Mouse (Mus musculus) lung, postnatal 0 days (tissue): ENCODE measurements at regions not wholly inside any gene's neighbourhood (a gene's known extent, or its start where the extent isn't known, plus 50 kb on each side); places are given as distances from the start of the nearest gene placed in this dataset.

ENCODE experiments used
- ATAC-seq: fragments of 200-750 bp; cut with Nextera tagmentation; 2 replicates; pipeline ENCODE4 v1.8.0; 2017; ENCODE audit warnings: moderate library complexity
- DNase-seq: peaks from one replicate; pipeline ENCODE4 v3.0.0-alpha.2; 2016; ENCODE audit warnings: low spot score
- H3K27ac ChIP-seq: fragments of 300-500 bp; sonication (generic); 2 replicates; pipeline ENCODE4 v1.5.1; 2014; ENCODE audit warnings: antibody characterized with exemption, mild to moderate bottlenecking, low read length, mixed read lengths
- H3K27me3 ChIP-seq: fragments of 300-500 bp; sonication (generic); replicated peaks from 2 replicates; pipeline ENCODE4 v1.6.1; 2014; ENCODE audit warnings: low read length, mixed read lengths; ENCODE audit not compliant: insufficient read depth
- H3K36me3 ChIP-seq: fragments of 300-500 bp; sonication (generic); 2 replicates; pipeline ENCODE4 v1.6.1; 2014; ENCODE audit warnings: low read length, mixed read lengths; ENCODE audit not compliant: insufficient read depth
- H3K4me1 ChIP-seq: fragments of 300-500 bp; sonication (generic); 2 replicates; pipeline ENCODE4 v1.6.1; 2014; ENCODE audit warnings: antibody characterized with exemption, low read depth, low read length, mixed read lengths; ENCODE audit not compliant: insufficient read depth
- H3K4me2 ChIP-seq: fragments of 300-500 bp; sonication (generic); replicated peaks from 2 replicates; pipeline ENCODE4 v1.6.1; 2014; ENCODE audit warnings: low read depth, mild to moderate bottlenecking, low read length, moderate library complexity, mixed read lengths
- H3K4me3 ChIP-seq: fragments of 300-500 bp; sonication (generic); 2 replicates; pipeline ENCODE4 v1.5.1; 2014; ENCODE audit warnings: low read depth, low read length
- H3K9ac ChIP-seq: fragments of 300-500 bp; sonication (generic); replicated peaks from 2 replicates; pipeline ENCODE4 v1.6.1; 2014; ENCODE audit warnings: low read depth, mild to moderate bottlenecking
- H3K9me3 ChIP-seq: fragments of 300-500 bp; sonication (generic); 2 replicates; pipeline ENCODE4 v1.6.1; 2016; ENCODE audit warnings: low read length, mixed read lengths
- CTCF ChIP-seq: IDR thresholded peaks from 2 replicates; pipeline ENCODE4 v1.5.1; 2016; ENCODE audit warnings: antibody characterized with exemption, mild to moderate bottlenecking
- EP300 ChIP-seq: IDR thresholded peaks from 2 replicates; pipeline ENCODE4 v1.6.1; 2016; ENCODE audit warnings: antibody characterized with exemption, mild to moderate bottlenecking, control low read depth
- WGBS: fragments of 180-500 bp; shearing (Covaris S2); extraction: QIAGEN DNeasy Blood & Tissue Kit; methylation state at CpG from one replicate; pipeline ENCODE4 v1.1.7; 2014; 5-methylcytosine and 5-hydroxymethylcytosine counted together

- no peaks in the 10 kb centered on the region for H3K27me3 ChIP-seq
- H3K4me2 ChIP-seq, result no peak overlapping the region
- H3K9me3 ChIP-seq, result no peaks in the 10 kb centered on the region
- H3K4me1 ChIP-seq, result no peaks in the 10 kb centered on the region
- no peaks in the 10 kb centered on the region for H3K36me3 ChIP-seq
- no peak overlapping the region for H3K4me3 ChIP-seq
- TF ChIP-seq CTCF, result no peak
- no peak for TF ChIP-seq EP300
- ATAC-seq (no peak), DNase-seq (no peak)
- H3K9ac ChIP-seq, result no peak overlapping the region
- WGBS, result 66% methylated on average over 3 of the region's 3 CpGs
- H3K27ac ChIP-seq, result no peak overlapping the region
Observed at GRCm38 (mm10) chr12:27597322-27597721, 254.9 kb upstream of the Sox11 start.

- H3K4me3 ChIP-seq, result no peak overlapping the region
- WGBS, result 58% methylated on average over 2 of the region's 2 CpGs
- no peak overlapping the region for H3K9ac ChIP-seq
- no peaks in the 10 kb centered on the region for H3K4me1 ChIP-seq
- DNase-seq, result no peak
- no peak for TF ChIP-seq EP300
- no peak for TF ChIP-seq CTCF
- H3K4me2 ChIP-seq, result no peak overlapping the region
- no peaks in the 10 kb centered on the region for H3K36me3 ChIP-seq
- no peaks in the 10 kb centered on the region for H3K27me3 ChIP-seq
- no peak overlapping the region for H3K27ac ChIP-seq
- H3K9me3 ChIP-seq, result no peaks in the 10 kb centered on the region
- ATAC-seq, result no peak
Observed at GRCm38 (mm10) chr12:27595576-27595975, 253.2 kb upstream of the Sox11 start.

GRCm38 (mm10) chr12:27593436-27593835 lies 251.1 kb upstream of the Sox11 start:
- TF ChIP-seq EP300 (no peak), CTCF (no peak)
- no peaks in the 10 kb centered on the region for H3K36me3 ChIP-seq
- H3K27me3 ChIP-seq, result no peaks in the 10 kb centered on the region
- no peaks in the 10 kb centered on the region for H3K9me3 ChIP-seq
- H3K4me2 ChIP-seq, result no peak overlapping the region
- DNase-seq (no peak), ATAC-seq (no peak)
- WGBS, result 73% methylated on average over 1 of the region's 1 CpGs
- no peak overlapping the region for H3K4me3 ChIP-seq
- no peaks in the 10 kb centered on the region for H3K4me1 ChIP-seq
- no peak overlapping the region for H3K9ac ChIP-seq
- H3K27ac ChIP-seq, result no peak overlapping the region

DNA sequence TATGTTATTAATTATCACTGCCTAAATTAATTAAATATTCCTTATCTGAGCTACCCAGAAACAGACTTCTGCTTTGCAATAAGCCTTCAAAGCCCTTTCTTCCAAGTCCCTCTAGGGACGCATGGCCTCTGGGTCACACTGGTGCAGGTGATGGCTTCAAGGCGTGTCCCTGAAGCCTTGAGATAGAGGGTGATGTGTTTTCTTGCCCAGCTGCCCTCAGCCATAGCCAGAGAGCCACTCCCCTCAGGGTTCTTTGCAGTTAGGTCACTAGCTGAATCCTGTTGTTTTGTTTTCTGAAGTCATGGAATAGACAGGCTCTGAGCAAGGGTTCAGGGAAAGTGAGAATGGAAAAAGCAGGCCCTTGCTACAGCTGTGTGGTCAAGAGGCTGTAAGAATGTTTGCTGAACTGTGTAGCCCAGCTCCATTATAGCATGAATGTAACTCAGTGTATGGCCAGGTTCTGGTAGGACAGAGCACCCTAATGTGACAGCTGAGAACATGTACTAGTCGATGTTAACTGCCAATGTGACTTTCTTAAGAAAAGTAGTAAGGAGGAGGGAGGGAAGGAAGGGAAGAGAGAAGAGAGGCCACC lies 233.8 kb upstream of the Sox11 start:
- no peaks in the 10 kb centered on the region for H3K27me3 ChIP-seq
- 67% methylated on average over 3 of the region's 3 CpGs for WGBS
- H3K9ac ChIP-seq, result no peak overlapping the region
- H3K9me3 ChIP-seq, result no peaks in the 10 kb centered on the region
- no peaks in the 10 kb centered on the region for H3K4me1 ChIP-seq
- DNase-seq (no peak), ATAC-seq (no peak)
- TF ChIP-seq EP300 (no peak), CTCF (no peak)
- H3K4me3 ChIP-seq, result no peak overlapping the region
- no peak overlapping the region for H3K27ac ChIP-seq
- no peaks in the 10 kb centered on the region for H3K36me3 ChIP-seq
- H3K4me2 ChIP-seq, result no peak overlapping the region

DNA sequence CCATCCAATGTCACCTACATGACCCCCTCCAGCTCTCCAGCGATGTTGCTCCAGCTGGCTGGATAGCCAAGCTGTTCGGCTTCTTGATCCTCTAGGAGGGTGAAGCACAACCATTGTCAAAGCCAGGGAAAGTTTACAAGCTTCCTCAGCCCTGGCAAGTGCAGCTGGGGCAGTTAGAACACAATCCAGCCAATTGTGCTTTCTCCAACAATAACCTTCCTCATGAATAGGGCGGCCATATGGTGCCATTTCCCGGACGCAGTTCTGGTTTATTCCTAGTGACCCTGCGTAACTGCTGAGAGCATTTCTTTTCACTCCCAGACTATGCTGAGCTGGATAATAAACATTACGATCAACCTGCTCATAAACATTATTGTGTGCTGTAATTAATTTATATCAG lies 233.3 kb upstream of the Sox11 start:
- no peaks in the 10 kb centered on the region for H3K27me3 ChIP-seq
- H3K4me2 ChIP-seq, result no peak overlapping the region
- ATAC-seq (no peak), DNase-seq (no peak)
- 74% methylated on average over 7 of the region's 7 CpGs for WGBS
- no peaks in the 10 kb centered on the region for H3K4me1 ChIP-seq
- no peak overlapping the region for H3K9ac ChIP-seq
- TF ChIP-seq EP300, result no peak
- TF ChIP-seq CTCF, result no peak
- no peak overlapping the region for H3K4me3 ChIP-seq
- H3K27ac ChIP-seq, result no peak overlapping the region
- H3K9me3 ChIP-seq, result no peaks in the 10 kb centered on the region
- no peaks in the 10 kb centered on the region for H3K36me3 ChIP-seq

DNA sequence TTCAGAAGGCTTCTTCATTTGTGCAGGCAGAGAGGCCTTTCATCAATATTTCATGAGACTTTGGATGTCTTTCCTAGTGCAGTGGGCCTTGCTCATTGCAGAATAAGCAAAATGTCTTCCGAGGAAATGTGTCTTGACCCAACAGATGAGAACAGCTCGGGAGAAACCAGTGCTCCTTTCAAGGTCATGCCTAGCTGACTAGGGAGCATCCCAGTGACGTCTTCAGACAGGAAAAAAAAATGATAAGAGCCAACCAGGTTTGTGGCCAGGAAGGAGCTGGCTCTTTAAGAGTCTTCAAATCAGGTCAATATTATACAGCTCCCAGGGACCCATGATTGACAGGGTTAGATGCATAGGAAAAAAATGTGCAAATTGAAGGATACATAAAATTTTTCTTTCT lies 224.9 kb upstream of the Sox11 start:
- Histone ChIP-seq H3K4me1 (no peaks in the 10 kb centered on the region), H3K4me3 (no peak overlapping the region), H3K4me2 (no peak overlapping the region), H3K9me3 (no peaks in the 10 kb centered on the region), H3K27ac (no peak overlapping the region), H3K27me3 (no peaks in the 10 kb centered on the region), H3K9ac (no peak overlapping the region), H3K36me3 (no peaks in the 10 kb centered on the region)
- TF ChIP-seq CTCF, result no peak
- TF ChIP-seq EP300, result no peak
- 58% methylated on average over 3 of the region's 3 CpGs for WGBS
- ATAC-seq, result no peak
- DNase-seq, result no peak

DNA sequence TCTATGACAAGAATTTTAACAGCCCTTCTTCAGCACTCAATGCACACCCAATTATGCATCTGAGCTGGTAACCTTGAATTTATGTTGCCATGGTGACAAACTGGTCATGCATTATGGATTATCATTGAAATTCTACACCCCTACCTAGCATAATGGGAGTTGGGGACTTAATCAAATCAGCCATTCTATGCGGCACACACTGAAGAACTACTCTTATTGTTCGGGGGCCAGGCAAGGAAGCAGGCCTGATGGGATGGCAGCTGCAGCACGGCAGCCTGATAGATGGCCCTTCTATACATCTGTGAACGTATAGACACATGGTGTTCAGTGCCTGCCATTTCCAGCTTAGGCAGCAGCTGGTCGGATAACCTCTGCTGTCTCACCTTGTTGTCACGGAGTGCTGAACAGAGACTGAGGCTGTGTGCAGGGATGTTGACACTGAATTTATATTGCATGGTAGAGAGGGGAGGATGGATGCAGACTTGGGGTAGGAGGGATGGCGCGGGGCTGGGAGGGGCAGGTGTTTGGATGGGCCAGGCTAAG lies 223.7 kb upstream of the Sox11 start:
- TF ChIP-seq EP300, result no peak
- no peak for TF ChIP-seq CTCF
- Histone ChIP-seq H3K36me3 (no peaks in the 10 kb centered on the region), H3K27ac (no peak overlapping the region), H3K4me2 (no peak overlapping the region), H3K9ac (no peak overlapping the region), H3K27me3 (no peaks in the 10 kb centered on the region), H3K9me3 (no peaks in the 10 kb centered on the region), H3K4me3 (no peak overlapping the region), H3K4me1 (no peaks in the 10 kb centered on the region)
- no peak for DNase-seq
- no peak for ATAC-seq
- 56% methylated on average over 8 of the region's 8 CpGs for WGBS
